Mouse (Mus musculus) embryonic facial prominence, embryonic 12.5 days (tissue): Measurements from ENCODE around the gene Sbk2. TPM values are rescaled to one million over a fixed set of nuclear protein-coding genes. Genes with fewer than 3 reads are reported as not detected.
"Not testable (repeated sequence)": the region's sequence is repeated elsewhere in the genome, so short reads cannot be mapped to it uniquely, and the experiment has no call there.

ENCODE experiments used
- ATAC-seq: fragments of 200-750 bp; cut with Nextera tagmentation; 2 replicates; pipeline ENCODE4 v1.8.0; 2017; ENCODE audit not compliant: insufficient number of reproducible peaks, insufficient read depth, low FRiP score, low TSS enrichment
- H3K27ac ChIP-seq: fragments of 300-500 bp; sonication (generic); 2 replicates; pipeline ENCODE4 v1.5.1; 2016; ENCODE audit warnings: mild to moderate bottlenecking
- H3K27me3 ChIP-seq: fragments of 300-500 bp; sonication (generic); 2 replicates; pipeline ENCODE4 v1.6.1; 2016; ENCODE audit warnings: mild to moderate bottlenecking, moderate library complexity
- H3K36me3 ChIP-seq: fragments of 300-500 bp; sonication (generic); 2 replicates; pipeline ENCODE4 v1.6.1; 2016; ENCODE audit warnings: mild to moderate bottlenecking
- H3K4me1 ChIP-seq: fragments of 300-500 bp; sonication (generic); 2 replicates; pipeline ENCODE4 v1.6.1; 2016
- H3K4me2 ChIP-seq: fragments of 300-500 bp; sonication (generic); replicated peaks from 2 replicates; pipeline ENCODE4 v1.6.1; 2016; ENCODE audit warnings: mild to moderate bottlenecking, moderate library complexity
- H3K4me3 ChIP-seq: fragments of 300-500 bp; sonication (generic); 2 replicates; pipeline ENCODE4 v1.5.1; 2016; ENCODE audit warnings: mild to moderate bottlenecking
- H3K9ac ChIP-seq: fragments of 300-500 bp; sonication (generic); 2 replicates; pipeline ENCODE4 v1.6.1; 2016; ENCODE audit warnings: mild to moderate bottlenecking, moderate library complexity
- H3K9me3 ChIP-seq: fragments of 300-500 bp; sonication (generic); 2 replicates; pipeline ENCODE4 v1.6.1; 2016; ENCODE audit warnings: mild to moderate bottlenecking, moderate library complexity
- WGBS: fragments of 180-500 bp; shearing (Covaris S2); methylation state at CpG from one replicate; pipeline ENCODE4 v1.1.7; 2016; 5-methylcytosine and 5-hydroxymethylcytosine counted together
- polyA plus RNA-seq: library from polyadenylated mRNA; unstranded; fragments of >200 nt; fragmentation: Nextera tagmentation; extraction: Ambion mirVana; gene quantifications from 2 replicates; pipeline ENCODE4 v1.2.1, GENCODE M21; 2016

The Sbk2 gene
- 0.20 and 0.32 TPM in 2 replicates for polyA plus RNA-seq

DNA sequence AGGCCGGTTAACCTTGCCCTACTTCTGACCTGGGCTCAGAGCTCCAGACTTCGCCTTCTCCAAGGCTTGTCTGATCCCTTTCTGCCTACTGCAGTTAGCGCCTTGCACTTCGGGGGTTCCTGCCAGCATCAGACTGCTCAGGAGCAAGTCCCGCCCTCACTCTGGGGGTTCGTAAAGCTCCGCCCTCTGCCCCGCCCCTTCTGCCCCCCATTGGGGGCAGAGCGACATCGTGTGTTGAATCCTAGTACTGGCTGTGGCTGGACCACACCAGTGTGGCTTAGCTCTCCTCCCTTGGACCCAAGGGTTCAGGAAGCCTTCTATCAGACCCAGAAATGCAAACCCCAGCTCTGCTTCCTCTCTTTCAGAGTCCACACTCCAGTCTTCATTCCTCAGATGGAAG lies at the start of gene Sbk2:
Gene Sbk2, minus strand, starts transcription at position 135 of the 400 bp plus-strand sequence.
- 5% methylated on average over 10 of the region's 10 CpGs for WGBS
- Histone ChIP-seq H3K4me1 (no peaks in the 10 kb centered on the region), H3K4me3 (no peak within 1 kb of the TSS), H3K27ac (no peak within 1 kb of the TSS), H3K36me3 (no peaks in the 10 kb centered on the region), H3K4me2 (peak within 1 kb of the TSS; percentile 10; the same call in 1 of the 2 replicates), H3K27me3 (no peaks in the 10 kb centered on the region), H3K9me3 (no peaks in the 10 kb centered on the region), H3K9ac (no peak within 1 kb of the TSS)
- ATAC-seq: peak; percentile 62

DNA sequence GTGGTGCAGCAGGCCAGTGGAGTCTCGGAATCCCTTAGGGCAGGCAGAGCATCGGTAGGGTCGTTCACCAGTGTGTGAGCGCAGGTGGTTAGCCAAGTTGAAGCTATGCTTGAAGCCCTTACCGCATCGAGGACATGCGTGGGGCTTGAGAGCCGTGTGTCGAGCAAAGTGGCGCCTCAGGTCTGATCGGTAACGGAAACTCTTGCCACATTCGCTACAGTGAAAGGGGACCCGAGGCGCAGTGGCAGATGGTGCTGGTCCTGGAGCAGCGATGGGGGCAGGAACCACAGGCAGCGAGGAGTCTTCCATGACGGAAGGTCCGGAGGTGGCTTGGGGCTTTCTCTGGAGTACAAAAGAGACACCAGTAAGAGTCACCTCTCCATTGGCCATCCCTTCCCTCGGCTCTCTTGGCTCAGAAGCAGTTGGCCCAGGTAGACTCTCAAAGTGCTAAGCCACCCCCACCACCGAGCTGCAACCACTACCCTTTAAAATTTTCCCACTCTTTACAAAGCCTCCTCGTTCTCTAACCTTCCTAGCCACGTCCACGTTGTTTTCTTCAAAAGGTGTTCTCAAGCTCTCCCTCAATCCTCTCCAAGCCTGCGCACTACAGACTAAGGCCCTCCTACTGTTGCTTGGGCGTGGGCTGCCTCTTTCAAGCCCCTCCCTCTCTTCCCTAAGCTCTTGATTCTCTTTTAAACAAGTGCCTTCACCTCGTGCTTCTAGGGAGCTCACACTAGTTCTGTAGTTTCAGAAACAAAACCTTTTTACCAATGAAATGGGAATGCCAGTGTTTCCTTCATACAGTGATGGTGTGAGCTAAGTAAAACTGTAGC lies 48.7 kb upstream of the Sbk2 start:
- Histone ChIP-seq H3K27me3 (no peaks in the 10 kb centered on the region), H3K27ac (no peak overlapping the region), H3K4me2 (peak overlapping the region; percentile 59), H3K36me3 (peaks cover 52% of the 10 kb centered on the region), H3K9ac (no peak overlapping the region), H3K4me1 (peaks cover 11% of the 10 kb centered on the region; the same call in 1 of the 2 replicates), H3K4me3 (0 out of 2 replicates have a peak overlapping the region, but pooled peaks have one; percentile 66), H3K9me3 (no peaks in the 10 kb centered on the region)
- ATAC-seq: no peak
- 92% methylated on average over 27 of the region's 27 CpGs for WGBS

DNA sequence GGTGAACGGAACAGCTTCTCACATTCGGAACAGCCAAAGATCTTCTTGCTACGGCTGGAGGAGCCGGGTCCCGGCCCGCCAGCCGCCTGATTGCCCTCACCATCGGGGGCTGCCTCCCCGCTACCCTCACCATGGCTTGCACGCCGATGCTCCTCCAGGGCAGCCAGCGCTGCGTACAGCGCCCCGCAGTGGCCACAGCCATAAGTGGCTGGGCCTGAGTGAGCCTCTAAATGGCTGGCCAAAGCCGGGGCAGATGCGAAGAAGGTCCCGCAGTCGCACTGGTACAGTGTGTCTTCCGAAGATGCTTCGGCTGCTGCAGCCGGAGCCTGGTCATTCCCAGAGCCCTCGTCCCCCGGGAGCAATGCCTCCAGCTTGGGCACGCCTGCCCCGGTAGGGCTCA lies 44.0 kb upstream of the Sbk2 start:
- 96% methylated on average over 26 of the region's 26 CpGs for WGBS
- H3K27ac ChIP-seq: no peak overlapping the region
- H3K9me3 ChIP-seq: no peaks in the 10 kb centered on the region
- no peak overlapping the region for H3K4me3 ChIP-seq
- no peak for ATAC-seq
- no peak overlapping the region for H3K4me2 ChIP-seq
- H3K27me3 ChIP-seq: no peaks in the 10 kb centered on the region
- no peak overlapping the region for H3K9ac ChIP-seq
- peaks cover 2% of the 10 kb centered on the region; the same call in 1 of the 2 replicates for H3K4me1 ChIP-seq
- H3K36me3 ChIP-seq: peaks cover 70% of the 10 kb centered on the region

DNA sequence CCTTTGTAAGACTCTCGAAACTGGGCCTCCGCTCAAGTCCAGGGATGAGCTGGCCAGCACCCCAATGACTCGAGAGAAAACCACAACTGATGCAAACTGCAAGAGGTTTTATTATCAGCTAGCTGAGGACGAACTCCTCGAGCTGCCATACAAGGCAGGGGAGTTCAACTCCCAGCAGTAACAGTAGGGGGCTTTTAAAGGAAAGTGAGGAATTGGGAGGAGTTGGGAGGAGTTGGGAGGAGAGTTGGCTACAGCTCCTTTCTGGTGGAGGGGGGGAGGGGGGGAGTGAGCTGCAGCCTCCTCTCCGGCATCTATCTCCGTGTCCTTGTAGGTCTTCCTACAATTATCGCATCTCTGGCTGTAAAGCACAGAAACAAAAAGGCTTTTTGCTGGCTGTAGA lies 38.7 kb upstream of the Sbk2 start:
- H3K9ac ChIP-seq, H3K27me3 ChIP-seq, ATAC-seq, H3K4me2 ChIP-seq, H3K4me3 ChIP-seq, H3K9me3 ChIP-seq, H3K27ac ChIP-seq, H3K4me1 ChIP-seq: not testable (repeated sequence)
- peaks cover 18% of the 10 kb centered on the region for H3K36me3 ChIP-seq
- 65% methylated on average over 8 of the region's 8 CpGs for WGBS

DNA sequence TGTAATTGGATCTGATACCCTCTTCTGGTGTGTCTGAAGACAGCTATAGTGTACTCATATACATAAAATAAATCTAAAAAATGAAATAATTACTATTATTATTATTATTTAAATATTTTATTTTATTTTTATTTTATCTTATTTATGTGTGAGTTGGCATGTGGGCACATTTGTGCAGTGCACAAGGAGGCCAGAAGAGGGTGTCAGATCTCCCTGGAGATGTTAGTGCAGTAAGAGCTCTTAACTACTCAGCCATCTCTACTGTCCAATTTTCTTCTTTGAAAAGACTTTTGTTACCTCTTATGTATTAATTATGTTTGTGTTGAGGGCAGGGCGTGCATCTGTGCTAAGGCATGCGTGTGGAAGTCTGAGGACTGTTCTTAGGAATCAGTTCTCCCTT lies 35.7 kb upstream of the Sbk2 start:
- WGBS: 72% methylated on average over 2 of the region's 2 CpGs
- no peak overlapping the region for H3K27ac ChIP-seq
- H3K9ac ChIP-seq: no peak overlapping the region
- no peak overlapping the region for H3K4me3 ChIP-seq
- H3K9me3 ChIP-seq: no peaks in the 10 kb centered on the region
- no peaks in the 10 kb centered on the region for H3K36me3 ChIP-seq
- peaks cover 2% of the 10 kb centered on the region for H3K27me3 ChIP-seq
- peaks cover 11% of the 10 kb centered on the region for H3K4me1 ChIP-seq
- no peak for ATAC-seq
- no peak overlapping the region for H3K4me2 ChIP-seq

DNA sequence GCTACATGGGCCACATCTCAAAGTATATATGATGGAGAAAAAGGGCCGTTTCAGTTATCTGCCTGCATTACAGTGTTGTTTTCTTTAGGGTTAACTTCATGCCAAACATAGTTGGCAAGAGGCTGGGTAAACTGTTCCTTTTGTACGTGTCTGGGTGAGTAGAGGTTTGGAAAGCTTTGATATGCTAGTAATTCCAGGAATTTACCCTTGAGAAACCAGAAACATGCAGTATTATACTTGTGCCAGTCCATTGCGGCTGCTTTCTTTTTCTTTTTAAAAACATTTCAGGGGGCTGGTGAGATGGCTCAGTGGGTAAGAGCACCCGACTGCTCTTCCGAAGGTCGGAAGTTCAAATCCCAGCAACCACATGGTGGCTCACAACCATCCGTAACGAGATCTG lies 32.7 kb upstream of the Sbk2 start:
- H3K9me3 ChIP-seq: peaks cover 13% of the 10 kb centered on the region
- H3K4me2 ChIP-seq: peak overlapping the region; percentile 71
- H3K9ac ChIP-seq: peak overlapping the region; percentile 85
- H3K27ac ChIP-seq: no peak overlapping the region
- H3K4me1 ChIP-seq: peaks cover 28% of the 10 kb centered on the region
- 64% methylated on average over 8 of the region's 8 CpGs for WGBS
- no peak for ATAC-seq
- peaks cover 24% of the 10 kb centered on the region for H3K27me3 ChIP-seq
- H3K4me3 ChIP-seq: peak overlapping the region; percentile 74
- peaks cover 26% of the 10 kb centered on the region for H3K36me3 ChIP-seq

DNA sequence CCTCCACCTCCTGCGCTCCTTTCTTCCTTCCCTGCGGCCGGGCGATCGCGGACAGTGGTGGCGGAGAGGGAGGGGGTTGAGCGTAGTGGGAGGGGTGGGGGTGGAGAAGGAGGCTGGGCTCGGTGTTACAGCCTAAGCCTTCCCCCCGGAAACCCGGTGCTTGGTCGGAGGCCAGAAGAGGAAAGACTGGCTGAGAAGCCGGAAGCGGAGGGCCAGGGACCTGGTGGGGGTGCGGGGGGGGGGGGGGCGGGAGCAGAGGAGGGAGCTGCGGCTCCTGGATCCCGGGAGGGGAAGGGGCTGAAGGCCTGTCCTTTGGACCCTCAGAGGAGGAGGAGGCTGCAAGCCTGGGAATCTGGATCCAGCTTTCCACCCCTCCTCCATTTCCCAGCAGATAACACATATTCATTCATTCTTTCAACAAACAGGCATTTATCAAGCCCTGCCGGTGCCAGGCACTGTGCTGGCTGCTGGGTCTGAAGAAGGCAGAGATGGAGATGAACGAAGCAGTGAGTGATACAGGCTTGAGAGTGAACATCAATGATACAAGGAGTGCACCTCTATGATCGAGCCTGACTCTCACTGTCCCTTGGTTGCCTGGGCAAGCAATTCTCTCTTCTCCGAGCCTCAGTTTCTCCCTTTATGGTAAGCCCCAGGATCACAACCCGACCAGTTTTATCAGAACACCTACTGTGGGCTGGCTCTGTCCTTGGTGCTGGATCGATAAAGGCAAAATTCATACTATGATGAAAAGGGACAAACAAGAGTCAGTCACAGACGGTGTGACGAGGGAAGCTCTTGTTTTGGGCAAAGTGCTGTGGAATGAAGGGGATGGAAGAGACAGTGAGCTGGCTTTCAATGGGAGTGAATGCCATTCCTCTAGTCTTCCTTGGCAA lies 32.0 kb upstream of the Sbk2 start, which contains the start of gene Zfp579:
Gene Zfp579, minus strand, starts transcription at position 156 of the 893 bp plus-strand sequence.
- Histone ChIP-seq H3K9ac (peak within 1 kb of the TSS; percentile 85), H3K27me3 (peaks cover 24% of the 10 kb centered on the region), H3K9me3 (peaks cover 19% of the 10 kb centered on the region), H3K27ac (peak within 1 kb of the TSS; percentile 61), H3K4me1 (peaks cover 28% of the 10 kb centered on the region), H3K4me3 (peak within 1 kb of the TSS; percentile 74), H3K4me2 (peak within 1 kb of the TSS; percentile 71), H3K36me3 (peaks cover 32% of the 10 kb centered on the region)
- ATAC-seq: peak; percentile 73
- 4% methylated on average over 17 of the region's 26 CpGs for WGBS

DNA sequence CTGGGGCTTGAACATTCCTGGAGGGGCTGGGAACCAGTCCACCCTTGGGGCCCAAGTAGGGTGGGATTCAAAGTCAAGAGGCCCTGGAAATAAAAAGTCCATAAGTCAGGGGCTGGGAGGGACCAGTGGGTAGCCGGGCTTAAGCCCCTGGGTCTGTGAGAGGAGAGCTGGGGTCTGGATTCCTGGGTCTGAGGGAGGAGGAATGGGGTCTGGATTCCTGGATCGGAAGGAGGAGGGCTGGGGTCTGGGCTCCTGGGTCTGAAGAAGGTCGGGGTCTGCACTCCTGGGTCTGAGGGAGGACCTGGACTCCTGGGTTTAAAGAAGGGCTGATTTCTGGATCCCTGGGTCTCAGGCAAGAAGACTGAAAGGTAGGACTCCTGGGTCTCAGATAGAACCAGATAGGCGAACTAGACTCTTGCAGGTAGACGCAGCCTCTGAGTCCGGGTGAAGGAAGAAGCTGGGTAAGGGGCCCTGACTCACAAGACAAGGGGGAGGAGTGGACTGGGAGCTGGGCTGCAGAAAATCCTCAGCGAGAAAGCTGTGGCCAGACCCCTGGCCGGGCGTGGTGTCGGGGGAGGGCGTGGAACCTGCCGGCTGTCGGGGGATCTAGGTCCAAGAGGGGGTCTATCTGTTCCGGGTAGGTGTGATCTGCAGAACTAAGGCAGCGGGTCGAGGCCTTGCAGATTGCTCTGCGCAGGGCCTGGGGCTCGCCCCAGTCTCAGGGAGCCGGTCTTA lies 31.2 kb upstream of the Sbk2 start:
- WGBS: 6% methylated on average over 19 of the region's 19 CpGs
- H3K9ac ChIP-seq: peak overlapping the region; percentile 85
- peak overlapping the region; percentile 71 for H3K4me2 ChIP-seq
- H3K27me3 ChIP-seq: peaks cover 24% of the 10 kb centered on the region
- peaks cover 28% of the 10 kb centered on the region for H3K4me1 ChIP-seq
- H3K36me3 ChIP-seq: peaks cover 38% of the 10 kb centered on the region
- H3K9me3 ChIP-seq: peaks cover 27% of the 10 kb centered on the region
- peak; percentile 54 for ATAC-seq
- peak overlapping the region; percentile 61 for H3K27ac ChIP-seq
- peak overlapping the region; percentile 74 for H3K4me3 ChIP-seq

DNA sequence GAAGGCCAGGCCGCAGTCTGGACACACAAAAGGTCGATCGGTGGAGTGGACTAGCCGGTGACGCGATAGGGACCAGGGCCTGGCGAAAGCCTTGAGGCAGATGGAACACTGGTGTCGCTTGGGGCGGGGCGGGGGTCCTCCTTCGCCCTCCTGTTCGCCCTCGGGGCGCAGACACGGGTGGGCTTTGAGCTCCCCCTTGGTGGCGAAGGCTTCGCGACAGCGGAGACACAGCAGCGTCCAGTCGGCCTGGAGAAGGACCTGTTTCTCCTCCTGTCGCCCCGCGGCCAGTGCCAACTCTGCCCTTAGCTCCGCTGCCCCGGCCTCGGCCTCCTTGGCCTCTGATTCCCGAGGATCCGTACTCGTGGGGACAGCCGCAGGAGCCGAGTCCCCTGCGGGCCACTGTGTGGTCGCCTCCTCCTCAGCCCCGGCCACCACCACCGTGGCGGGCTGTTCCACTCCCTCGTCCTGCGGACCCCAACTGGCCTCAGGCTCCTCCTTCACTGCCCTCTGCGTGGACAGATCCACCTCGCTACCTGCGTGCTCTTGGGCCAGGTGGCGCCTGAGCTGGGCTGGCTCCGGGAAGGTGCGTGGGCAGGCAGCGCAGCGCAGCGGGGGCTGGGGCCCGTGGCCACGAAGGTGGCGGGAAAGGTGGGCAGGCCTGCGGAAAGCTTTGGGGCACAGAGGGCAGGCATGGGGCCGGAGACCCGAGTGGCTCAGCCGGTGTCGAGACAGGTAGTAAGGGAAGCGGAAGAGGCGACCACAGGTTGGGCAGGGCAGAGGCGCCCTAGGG lies 30.0 kb upstream of the Sbk2 start:
- H3K9ac ChIP-seq: peak overlapping the region; percentile 85; the same call in 1 of the 2 replicates
- peak overlapping the region; percentile 71 for H3K4me2 ChIP-seq
- no peak for ATAC-seq
- 50% methylated on average over 59 of the region's 59 CpGs for WGBS
- peaks cover 38% of the 10 kb centered on the region for H3K36me3 ChIP-seq
- peak overlapping the region; percentile 74 for H3K4me3 ChIP-seq
- H3K27ac ChIP-seq: no peak overlapping the region
- H3K4me1 ChIP-seq: peaks cover 28% of the 10 kb centered on the region
- peaks cover 24% of the 10 kb centered on the region for H3K27me3 ChIP-seq
- peaks cover 28% of the 10 kb centered on the region for H3K9me3 ChIP-seq

DNA sequence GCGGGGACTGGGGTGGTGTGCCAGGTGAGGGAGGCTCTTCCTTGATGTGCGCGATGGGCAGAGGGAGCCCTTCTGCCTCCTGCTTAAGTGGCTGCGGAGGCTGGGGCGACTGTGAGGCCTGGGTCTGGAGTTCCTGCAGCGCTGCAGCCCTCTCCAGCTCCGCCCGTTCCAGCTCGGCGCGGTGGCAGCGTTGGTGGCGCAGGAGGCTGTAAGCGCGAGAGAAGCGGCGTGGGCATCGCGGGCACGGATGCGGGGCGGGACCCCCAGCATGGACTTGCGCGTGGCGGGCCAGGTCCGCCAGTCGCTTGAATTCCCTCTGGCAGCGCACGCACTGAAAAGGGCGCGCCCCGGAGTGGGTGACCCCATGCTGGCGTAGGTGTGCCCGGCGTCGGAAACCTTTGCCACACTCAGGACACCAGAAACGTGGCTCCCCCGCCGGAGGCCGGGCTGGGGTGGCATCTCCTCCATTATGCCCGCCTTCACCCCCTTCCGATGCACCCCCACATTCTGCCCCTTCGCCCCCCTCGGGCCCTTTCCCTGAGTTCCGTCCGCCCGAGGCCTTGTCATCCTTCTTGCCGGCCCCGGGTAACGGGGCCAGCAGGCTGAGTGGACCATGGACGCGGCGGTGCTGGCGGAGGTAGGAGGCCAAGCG lies 29.3 kb upstream of the Sbk2 start:
- Histone ChIP-seq H3K27me3 (peaks cover 24% of the 10 kb centered on the region), H3K36me3 (peaks cover 38% of the 10 kb centered on the region), H3K4me3 (peak overlapping the region; percentile 16; the same call in 1 of the 2 replicates), H3K27ac (no peak overlapping the region), H3K4me2 (peak overlapping the region; percentile 71), H3K4me1 (peaks cover 28% of the 10 kb centered on the region), H3K9ac (no peak overlapping the region), H3K9me3 (peaks cover 28% of the 10 kb centered on the region)
- WGBS: 37% methylated on average over 52 of the region's 55 CpGs
- ATAC-seq: no peak
